Mouse (Mus musculus) CH12.LX (cell line): ENCODE results near the gene Samd1. TPM values are rescaled to one million over a fixed set of nuclear protein-coding genes. Genes with fewer than 3 reads are reported as not detected.

Source experiments
- DNase-seq: peaks from one replicate; pipeline ENCODE4 v3.0.0-alpha.2; 2013; ENCODE audit errors: extremely low read depth
- H3K27ac ChIP-seq: 2 replicates; pipeline ENCODE4 v1.5.1; 2012; ENCODE audit warnings: low read depth, mild to moderate bottlenecking, control low read depth, moderate library complexity; ENCODE audit not compliant: insufficient read depth
- H3K27me3 ChIP-seq: replicated peaks from 2 replicates; pipeline ENCODE3; 2012; ENCODE audit warnings: inconsistent platforms
- H3K36me3 ChIP-seq, 2 experiments: replicated peaks in 1 of 2; 2 replicates each; pipeline versions ENCODE3 to v1.6.1; 2012; ENCODE audit warnings: inconsistent platforms in 1 of 2, low read length in 1 of 2, mild to moderate bottlenecking in 1 of 2, mixed read lengths in 1 of 2, moderate library complexity in 1 of 2; ENCODE audit not compliant: control insufficient read depth in 1 of 2, insufficient read depth in 1 of 2
- H3K4me1 ChIP-seq, 2 experiments: 2 replicates each; pipeline ENCODE4 v1.6.1; 2012; ENCODE audit warnings: inconsistent platforms in 1 of 2, moderate library complexity in 1 of 2; ENCODE audit not compliant: insufficient read depth in 2 of 2, control insufficient read depth in 1 of 2
- H3K4me2 ChIP-seq: 2 replicates; pipeline ENCODE4 v1.6.1; 2012; ENCODE audit warnings: low read depth, mild to moderate bottlenecking, control low read depth; ENCODE audit not compliant: poor library complexity, insufficient read depth, severe bottlenecking
- H3K4me3 ChIP-seq, 3 experiments: fragments of 150-350 bp in 1 of 3; sonication (generic) in 1 of 3; replicated peaks in 1 of 3; 2 replicates each; pipeline versions ENCODE3 to v1.5.1; 2011 to 2012; ENCODE audit warnings: low read depth in 2 of 3, low read length in 2 of 3, mild to moderate bottlenecking in 2 of 3, moderate library complexity in 2 of 3, control low read depth in 1 of 3, improper control_type of control experiment in 1 of 3, inconsistent platforms in 1 of 3, mixed read lengths in 1 of 3; ENCODE audit not compliant: poor library complexity in 1 of 3
- H3K79me2 ChIP-seq: replicated peaks from 2 replicates; pipeline ENCODE4 v1.6.1; 2012; ENCODE audit warnings: mild to moderate bottlenecking, moderate library complexity; ENCODE audit not compliant: control insufficient read depth, poor library complexity, insufficient read depth, severe bottlenecking; ENCODE audit errors: extremely low read depth
- H3K9ac ChIP-seq: 2 replicates; pipeline ENCODE4 v1.6.1; 2012; ENCODE audit warnings: low read depth, mild to moderate bottlenecking, control low read depth, moderate library complexity; ENCODE audit not compliant: insufficient read depth
- H3K9me3 ChIP-seq: replicated peaks from 2 replicates; pipeline ENCODE3; 2012; ENCODE audit warnings: low read length, inconsistent platforms, mixed read lengths
- BHLHE40 ChIP-seq: IDR thresholded peaks from 2 replicates; pipeline ENCODE4 v1.6.1; 2011; ENCODE audit warnings: mild to moderate bottlenecking, low read depth, low read length, improper control_type of control experiment
- CHD1 ChIP-seq: IDR thresholded peaks from 2 replicates; pipeline ENCODE4 v1.6.1; 2012; ENCODE audit warnings: low read depth, low read length, improper control_type of control experiment, inconsistent platforms
- CTCF ChIP-seq, 2 experiments: IDR thresholded peaks in 1 of 2; conservative IDR thresholded peaks in 1 of 2; 2 replicates each; pipeline ENCODE4 v1.5.1; 2011 to 2012; ENCODE audit warnings: low read depth in 2 of 2, low read length in 2 of 2, improper control_type of control experiment in 1 of 2, inconsistent platforms in 1 of 2, mild to moderate bottlenecking in 1 of 2, moderate library complexity in 1 of 2
- E2F4 ChIP-seq: IDR thresholded peaks from 2 replicates; pipeline ENCODE4 v1.6.1; 2011; ENCODE audit warnings: low read depth, low read length, improper control_type of control experiment; ENCODE audit not compliant: insufficient replicate concordance
- ELF1 ChIP-seq: IDR thresholded peaks from 2 replicates; pipeline ENCODE4 v1.6.1; 2014; ENCODE audit warnings: low read depth, mild to moderate bottlenecking, inconsistent platforms, low read length, improper control_type of control experiment
- HCFC1 ChIP-seq: IDR thresholded peaks from 2 replicates; pipeline ENCODE4 v1.6.1; 2012; ENCODE audit warnings: low read depth, mild to moderate bottlenecking, inconsistent platforms, low read length, improper control_type of control experiment
- IRF4 ChIP-seq: IDR thresholded peaks from 2 replicates; pipeline ENCODE4 v1.6.1; 2014; ENCODE audit warnings: low read depth, mild to moderate bottlenecking, inconsistent platforms, low read length, improper control_type of control experiment
- KAT2A ChIP-seq: IDR thresholded peaks from 2 replicates; pipeline ENCODE4 v1.6.1; 2012; ENCODE audit warnings: low read length, improper control_type of control experiment, inconsistent platforms; ENCODE audit not compliant: insufficient replicate concordance
- MAFK ChIP-seq: IDR thresholded peaks from 2 replicates; pipeline ENCODE4 v1.6.1; 2011; ENCODE audit warnings: low read length, improper control_type of control experiment; ENCODE audit not compliant: insufficient replicate concordance
- NELFE ChIP-seq: IDR thresholded peaks from 2 replicates; pipeline ENCODE4 v1.6.1; 2011; ENCODE audit warnings: low read depth, low read length, improper control_type of control experiment
- NRF1 ChIP-seq: IDR thresholded peaks from 2 replicates; pipeline ENCODE4 v1.6.1; 2014; ENCODE audit warnings: low read depth, mild to moderate bottlenecking, inconsistent platforms, low read length, improper control_type of control experiment, moderate library complexity
- PAX5 ChIP-seq: IDR thresholded peaks from 2 replicates; pipeline ENCODE4 v1.6.1; 2012; ENCODE audit warnings: low read length, inconsistent platforms, mixed read lengths
- POLR2A ChIP-seq: IDR thresholded peaks from 2 replicates; pipeline ENCODE4 v1.6.1; 2011; ENCODE audit warnings: low read depth, mild to moderate bottlenecking, improper control_type of control experiment, low read length
- RCOR1 ChIP-seq: conservative IDR thresholded peaks from 2 replicates; pipeline ENCODE4 v1.6.1; 2012; ENCODE audit warnings: low read depth, mild to moderate bottlenecking, inconsistent platforms, low read length, improper control_type of control experiment
- SIN3A ChIP-seq: IDR thresholded peaks from 2 replicates; pipeline ENCODE4 v1.6.1; 2012; ENCODE audit warnings: low read length, improper control_type of control experiment, inconsistent platforms
- SMC3 ChIP-seq: IDR thresholded peaks from 2 replicates; pipeline ENCODE4 v1.6.1; 2011; ENCODE audit warnings: low read depth, low read length, improper control_type of control experiment
- TBP ChIP-seq: conservative IDR thresholded peaks from 2 replicates; pipeline ENCODE4 v1.6.1; 2011; ENCODE audit warnings: low read depth, low read length, improper control_type of control experiment
- TCF12 ChIP-seq: IDR thresholded peaks from 2 replicates; pipeline ENCODE4 v1.6.1; 2014; ENCODE audit warnings: low read depth, mild to moderate bottlenecking, inconsistent platforms, low read length, improper control_type of control experiment
- USF2 ChIP-seq: conservative IDR thresholded peaks from 2 replicates; pipeline ENCODE4 v1.6.1; 2011; ENCODE audit warnings: low read depth, low read length, improper control_type of control experiment
- ZKSCAN1 ChIP-seq: IDR thresholded peaks from 2 replicates; pipeline ENCODE4 v1.6.1; 2012; ENCODE audit warnings: low read depth, inconsistent platforms, low read length, improper control_type of control experiment, borderline replicate concordance
- ZMIZ1 ChIP-seq: IDR thresholded peaks from 2 replicates; pipeline ENCODE4 v1.6.1; 2012; ENCODE audit warnings: low read depth, mild to moderate bottlenecking, inconsistent platforms, low read length, improper control_type of control experiment
- dilution Hi-C: fragments of 300-500 bp; cut with MboI; formaldehyde crosslinking; loops from 2 replicates; pipeline ENCODE4 v1.14.3; 2020; ENCODE audit warnings: low sequenced_read_pairs; ENCODE audit not compliant: extremely low pct_unique_long_range_greater_than_20kb, extremely low pct_ligation_motif_present
- in situ Hi-C: fragments of 300-500 bp; cut with MboI; formaldehyde crosslinking; loops from 3 replicates; pipeline ENCODE4 v1.14.3; 2019; ENCODE audit warnings: low sequenced_read_pairs, low pct_ligation_motif_present, low pct_unique_long_range_greater_than_20kb, mixed read lengths
- polyA plus RNA-seq: library from polyadenylated mRNA; unstranded; fragments of >175 nt; gene quantifications from 2 replicates; pipeline ENCODE4 v1.2.1, GENCODE M21; 2012; ENCODE audit warnings: low read depth; ENCODE audit not compliant: insufficient read length
- total RNA-seq, 2 experiments: library from RNA; depleted of rRNA; stranded (reverse); fragments of 300-350 nt in 1 of 2; fragments of >200 nt in 1 of 2; gene quantifications; 2 replicates each; pipeline ENCODE4 v1.2.3; 2012 to 2014

Samd1 gene
- total RNA-seq (2012; rRNA removed) (54.5 and 62.6 TPM in 2 replicates), total RNA-seq (2014; rRNA removed) (37.4 and 42.3 TPM in 2 replicates), polyA plus RNA-seq (38.9 and 42.1 TPM in 2 replicates)

DNA sequence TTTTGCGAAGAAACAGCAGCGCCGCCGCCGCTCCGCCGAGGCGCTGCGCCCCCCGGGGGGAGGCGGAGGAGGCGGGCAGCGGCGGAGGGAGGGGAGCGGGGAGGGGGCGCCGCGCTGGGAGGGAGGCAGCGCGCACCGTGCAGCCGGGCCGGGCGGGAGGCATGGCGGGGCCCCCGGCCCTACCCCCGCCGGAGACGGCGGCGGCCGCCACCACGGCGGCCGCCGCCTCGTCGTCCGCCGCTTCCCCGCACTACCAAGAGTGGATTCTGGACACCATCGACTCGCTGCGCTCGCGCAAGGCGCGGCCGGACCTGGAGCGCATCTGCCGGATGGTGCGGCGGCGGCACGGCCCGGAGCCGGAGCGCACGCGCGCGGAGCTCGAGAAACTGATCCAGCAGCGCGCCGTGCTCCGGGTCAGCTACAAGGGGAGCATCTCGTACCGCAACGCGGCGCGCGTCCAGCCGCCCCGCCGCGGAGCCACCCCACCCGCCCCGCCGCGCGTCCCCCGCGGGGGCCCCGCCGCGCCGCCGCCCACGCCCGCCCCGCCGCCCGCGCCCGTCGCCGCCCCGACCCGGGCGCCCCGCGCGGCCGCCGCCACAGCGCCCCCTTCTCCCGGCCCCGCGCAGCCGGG lies at the start of gene Samd1:
Gene Samd1 (plus strand): TSS at position 162 of the 631 bp plus-strand sequence.
- Histone ChIP-seq H3K4me3 (peak within 1 kb of the TSS; percentile 58 to 80 (median 71)), H3K79me2 (peaks cover 3% of the 10 kb centered on the region; the same call in 1 of the 2 replicates), H3K9ac (peak within 1 kb of the TSS; percentile 81), H3K27ac (peak within 1 kb of the TSS; percentile 53), H3K27me3 (no peaks in the 10 kb centered on the region), H3K9me3 (no peaks in the 10 kb centered on the region), H3K4me1 (peaks cover 10 to 23% of the 10 kb centered on the region in 2 experiments), H3K4me2 (peak within 1 kb of the TSS; percentile 62), H3K36me3 (peaks cover 14 to 38% of the 10 kb centered on the region in 2 experiments)
- peak; percentile 75 for TF ChIP-seq NRF1
- no peak for TF ChIP-seq TCF12
- no peak for TF ChIP-seq E2F4
- dilution Hi-C loops = no loop called here
- no peak for DNase-seq
- in situ Hi-C loops = no loop called here

DNA sequence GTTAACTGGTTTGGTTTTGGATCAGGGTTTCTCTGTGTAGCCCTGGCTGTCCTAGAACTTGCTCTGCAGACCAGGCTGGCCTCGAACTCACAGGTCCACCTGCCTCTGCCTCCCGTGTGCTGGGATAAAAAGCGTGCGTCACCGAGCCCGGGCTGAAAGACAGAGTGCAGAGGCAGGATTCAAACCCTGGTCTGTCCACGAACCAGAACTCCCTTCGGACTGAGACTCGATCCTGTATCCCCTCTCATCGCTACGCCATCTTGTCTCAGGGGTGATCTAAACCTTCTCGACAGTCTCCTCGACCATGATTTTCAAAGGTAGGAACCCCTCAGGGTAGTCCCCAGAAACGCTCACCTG lies 42.7 kb upstream of the Samd1 start:
- TF ChIP-seq NELFE (no peak), TBP (peak; percentile 85)
- TF ChIP-seq, all 38 proteins: peak for 1

DNA sequence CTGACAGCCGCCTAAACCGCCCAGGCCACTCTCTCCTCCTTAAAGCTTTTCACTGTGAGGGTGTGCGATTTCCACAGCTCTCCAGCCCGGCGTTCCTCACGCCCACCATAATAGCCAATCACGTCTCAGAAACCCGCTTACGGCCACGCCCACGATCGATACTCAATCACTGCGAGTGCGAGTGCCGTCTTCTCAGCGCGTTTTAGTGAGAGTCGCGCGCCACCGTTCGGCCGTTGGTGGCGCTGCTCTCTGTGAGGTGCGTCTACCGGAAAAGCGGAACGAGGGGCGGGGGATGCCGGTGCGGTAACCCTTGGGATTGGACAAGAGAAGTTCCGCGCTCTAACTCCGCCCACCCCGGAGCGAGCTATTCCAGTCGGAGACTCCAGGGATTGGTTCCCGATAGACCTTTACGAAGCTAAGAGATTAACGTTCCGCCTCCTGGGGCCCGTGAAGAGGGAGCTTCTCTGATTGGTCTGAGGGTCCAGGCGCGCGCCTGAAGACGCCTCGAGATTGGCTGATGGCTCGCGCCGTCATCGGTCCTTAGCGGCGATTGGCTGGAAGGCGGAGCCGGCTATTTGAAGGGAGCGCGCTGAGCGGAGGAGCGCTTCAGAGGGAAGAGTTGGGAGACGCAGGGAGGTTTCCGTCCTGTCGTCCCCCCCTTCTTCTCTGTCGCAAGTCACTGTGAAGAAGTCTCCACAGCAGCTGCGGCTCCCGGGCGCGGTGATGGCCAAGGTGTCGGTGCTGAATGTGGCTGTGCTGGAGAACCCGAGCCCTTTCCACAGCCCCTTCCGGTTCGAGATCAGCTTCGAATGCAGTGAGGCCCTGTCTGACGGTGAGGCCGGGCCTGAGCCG lies 42.1 kb upstream of the Samd1 start, which contains the start of the genes Gm10644 and Asf1b:
Gene Gm10644 (minus strand): TSS at position 100 of the 852 bp plus-strand sequence.
Gene Asf1b (plus strand): TSS at position 402 of the 852 bp plus-strand sequence.
- peaks cover 28% of the 10 kb centered on the region for H3K79me2 ChIP-seq
- H3K4me3 ChIP-seq = peak within 1 kb of the TSS; percentile 72 to 89 (median 87)
- in situ Hi-C loops (loop anchor here (10.0 kb wide), 2 partner anchors 61 to 171 kb away; no protein-coding TSS in a partner anchor), dilution Hi-C loops (no loop called here)
- no peaks in the 10 kb centered on the region for H3K9me3 ChIP-seq
- peaks cover 0 to 21% of the 10 kb centered on the region in 2 experiments for H3K36me3 ChIP-seq
- DNase-seq = peak; percentile 100
- H3K27me3 ChIP-seq = no peaks in the 10 kb centered on the region
- H3K4me2 ChIP-seq = peak within 1 kb of the TSS; percentile 84
- H3K9ac ChIP-seq = peak within 1 kb of the TSS; percentile 63
- H3K4me1 ChIP-seq = peaks cover 0 to 22% of the 10 kb centered on the region in 2 experiments; a peak in 2 of 4 replicates
- peak within 1 kb of the TSS; percentile 21 for H3K27ac ChIP-seq
- TF ChIP-seq CHD1 (no peak), HCFC1 (no peak; the same call in 1 of the 2 replicates), KAT2A (0 out of 2 replicates have a peak, but pooled peaks have one; percentile 45), USF2 (no peak), ZKSCAN1 (no peak), BHLHE40 (0 out of 2 replicates have a peak, but pooled peaks have one; percentile 19), MAFK (no peak), ELF1 (peak; percentile 89), NRF1 (peak; percentile 33; the same call in 1 of the 2 replicates), POLR2A (peak; percentile 82), CTCF (conservative IDR thresholded peaks at IDR 0.05 in 1 of 2, IDR thresholded peaks at IDR 0.05 in 1 of 2; ENCODE audit: low read depth in 2 of 2, low read length in 2 of 2) (peak; percentile 16 to 91; a peak in 2 of 4 replicates), IRF4 (peak; percentile 20; the same call in 1 of the 2 replicates), RCOR1 (no peak), SMC3 (peak; percentile 53), SIN3A (peak; percentile 64; the same call in 1 of the 2 replicates), TCF12 (peak; percentile 45; the same call in 1 of the 2 replicates), ZMIZ1 (0 out of 2 replicates have a peak, but pooled peaks have one; percentile 20), PAX5 (no peak)

More for the DNA sequence above, 42.7 kb upstream of the Samd1 start:
- DNase-seq = no peak
- peaks cover 0 to 15% of the 10 kb centered on the region in 2 experiments for H3K36me3 ChIP-seq
- no peaks in the 10 kb centered on the region for H3K9me3 ChIP-seq
- dilution Hi-C loops (no loop called here), in situ Hi-C loops (loop anchor here (10.0 kb wide), 2 partner anchors 60 to 170 kb away; no protein-coding TSS in a partner anchor)
- H3K79me2 ChIP-seq = peaks cover 24% of the 10 kb centered on the region
- H3K4me3 ChIP-seq = peak overlapping the region; percentile 56 to 87 (median 70)
- peak overlapping the region; percentile 26 for H3K9ac ChIP-seq
- no peaks in the 10 kb centered on the region for H3K27me3 ChIP-seq
- peaks cover 0 to 22% of the 10 kb centered on the region in 2 experiments; a peak in 2 of 4 replicates for H3K4me1 ChIP-seq
- H3K4me2 ChIP-seq = peak overlapping the region; percentile 64
- H3K27ac ChIP-seq = peak overlapping the region; percentile 21; the same call in 1 of the 2 replicates
